Mouse (Mus musculus): ENCODE results near the gene Cd300lg. TPM values are rescaled to one million over a fixed set of nuclear protein-coding genes. Genes with fewer than 3 reads are reported as not detected.

Gene Cd300lg
- polyA plus RNA-seq (2014; fragmentation: Nextera tagmentation; extraction: Ambion mirVana) = 0.70 and 0.79 TPM in 2 replicates

GRCm38 (mm10) chr11:102041350-102041949 is at the start of gene Cd300lg:
Gene Cd300lg (plus strand): TSS chr11:102041509.
- H3K27ac ChIP-seq (ENCODE audit: low read depth, low read length) = no peak within 1 kb of the TSS
- H3K9me3 ChIP-seq (replicated peaks; ENCODE audit: control insufficient read depth, low read length) = peaks cover 9% of the 10 kb centered on the region
- no peak within 1 kb of the TSS for H3K4me3 ChIP-seq (ENCODE audit: low read depth, low read length)
- 0 out of 2 replicates have a peak, but pooled peaks cover 2% of the 10 kb centered on the region for H3K27me3 ChIP-seq (ENCODE audit: control insufficient read depth, insufficient read depth, low read length)
- H3K36me3 ChIP-seq (ENCODE audit: control insufficient read depth, insufficient read depth, low read length) = no peaks in the 10 kb centered on the region
- no peak for ATAC-seq (replicated peaks; ENCODE audit: insufficient number of reproducible peaks, low FRiP score, low TSS enrichment)
- no peak within 1 kb of the TSS for H3K9ac ChIP-seq (ENCODE audit: low read depth, low read length)
- WGBS (ENCODE audit: insufficient replicate concordance) = 51% methylated on average over 5 of the region's 5 CpGs
- H3K4me2 ChIP-seq = no peak within 1 kb of the TSS
- H3K4me1 ChIP-seq (ENCODE audit: control insufficient read depth, insufficient read depth, low read length) = no peaks in the 10 kb centered on the region

GRCm38 (mm10) chr11:101991813-101992212 is 49.5 kb upstream of the Cd300lg start:
- Histone ChIP-seq H3K27me3 (ENCODE audit: control insufficient read depth, insufficient read depth, low read length) (no peaks in the 10 kb centered on the region), H3K9ac (ENCODE audit: low read depth, low read length) (no peak overlapping the region), H3K36me3 (ENCODE audit: control insufficient read depth, insufficient read depth, low read length) (no peaks in the 10 kb centered on the region), H3K9me3 (replicated peaks; ENCODE audit: control insufficient read depth, low read length) (no peaks in the 10 kb centered on the region), H3K4me1 (ENCODE audit: control insufficient read depth, insufficient read depth, low read length) (0 out of 2 replicates have a peak, but pooled peaks cover 6% of the 10 kb centered on the region), H3K4me3 (ENCODE audit: low read depth, low read length) (no peak overlapping the region), H3K4me2 (no peak overlapping the region), H3K27ac (ENCODE audit: low read depth, low read length) (no peak overlapping the region)
- 68% methylated on average over 3 of the region's 3 CpGs for WGBS (ENCODE audit: insufficient replicate concordance)
- ATAC-seq (replicated peaks; ENCODE audit: insufficient number of reproducible peaks, low FRiP score, low TSS enrichment) = no peak

DNA sequence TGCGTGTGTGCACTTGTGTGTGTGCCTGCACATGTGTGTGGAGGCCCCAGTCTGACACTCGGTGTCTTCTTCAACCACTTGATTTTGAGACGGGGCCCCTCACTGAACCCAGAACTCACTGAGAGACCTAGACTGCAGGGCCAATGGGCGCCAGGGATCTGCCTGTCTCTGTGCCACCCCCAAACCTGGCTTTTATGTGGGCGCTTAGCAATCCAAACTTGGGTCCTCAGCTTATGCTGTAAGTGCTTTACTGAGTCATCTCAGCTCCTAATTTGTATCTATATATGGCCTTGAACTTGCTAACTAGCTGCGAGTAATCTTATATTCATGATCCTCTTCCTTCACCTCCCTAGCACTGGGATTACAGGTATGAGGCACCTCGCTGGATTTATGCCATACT is 48.9 kb upstream of the Cd300lg start:
- H3K27ac ChIP-seq (ENCODE audit: low read depth, low read length) = no peak overlapping the region
- H3K9me3 ChIP-seq (replicated peaks; ENCODE audit: control insufficient read depth, low read length) = no peaks in the 10 kb centered on the region
- 0 out of 2 replicates have a peak, but pooled peaks cover 6% of the 10 kb centered on the region for H3K4me1 ChIP-seq (ENCODE audit: control insufficient read depth, insufficient read depth, low read length)
- no peaks in the 10 kb centered on the region for H3K27me3 ChIP-seq (ENCODE audit: control insufficient read depth, insufficient read depth, low read length)
- H3K9ac ChIP-seq (ENCODE audit: low read depth, low read length) = no peak overlapping the region
- H3K4me2 ChIP-seq = no peak overlapping the region
- ATAC-seq (replicated peaks; ENCODE audit: insufficient number of reproducible peaks, low FRiP score, low TSS enrichment) = no peak
- 83% methylated on average over 7 of the region's 7 CpGs for WGBS (ENCODE audit: insufficient replicate concordance)
- H3K4me3 ChIP-seq (ENCODE audit: low read depth, low read length) = no peak overlapping the region
- no peaks in the 10 kb centered on the region for H3K36me3 ChIP-seq (ENCODE audit: control insufficient read depth, insufficient read depth, low read length)

GRCm38 (mm10) chr11:101994100-101994499 is 47.2 kb upstream of the Cd300lg start:
- Histone ChIP-seq H3K4me3 (ENCODE audit: low read depth, low read length) (no peak overlapping the region), H3K4me1 (ENCODE audit: control insufficient read depth, insufficient read depth, low read length) (peaks cover 8% of the 10 kb centered on the region; the same call in 1 of the 2 replicates), H3K36me3 (ENCODE audit: control insufficient read depth, insufficient read depth, low read length) (no peaks in the 10 kb centered on the region), H3K9me3 (replicated peaks; ENCODE audit: control insufficient read depth, low read length) (no peaks in the 10 kb centered on the region), H3K27ac (ENCODE audit: low read depth, low read length) (no peak overlapping the region), H3K27me3 (ENCODE audit: control insufficient read depth, insufficient read depth, low read length) (no peaks in the 10 kb centered on the region), H3K4me2 (no peak overlapping the region), H3K9ac (ENCODE audit: low read depth, low read length) (no peak overlapping the region)
- no peak for ATAC-seq (replicated peaks; ENCODE audit: insufficient number of reproducible peaks, low FRiP score, low TSS enrichment)
- 39% methylated on average over 8 of the region's 8 CpGs for WGBS (ENCODE audit: insufficient replicate concordance)

- Histone ChIP-seq H3K9ac (ENCODE audit: low read depth, low read length) (no peak overlapping the region), H3K27me3 (ENCODE audit: control insufficient read depth, insufficient read depth, low read length) (no peaks in the 10 kb centered on the region), H3K4me3 (ENCODE audit: low read depth, low read length) (no peak overlapping the region), H3K4me2 (no peak overlapping the region), H3K27ac (ENCODE audit: low read depth, low read length) (no peak overlapping the region), H3K36me3 (ENCODE audit: control insufficient read depth, insufficient read depth, low read length) (no peaks in the 10 kb centered on the region), H3K4me1 (ENCODE audit: control insufficient read depth, insufficient read depth, low read length) (peaks cover 9% of the 10 kb centered on the region; the same call in 1 of the 2 replicates), H3K9me3 (replicated peaks; ENCODE audit: control insufficient read depth, low read length) (no peaks in the 10 kb centered on the region)
- 77% methylated on average over 7 of the region's 7 CpGs for WGBS (ENCODE audit: insufficient replicate concordance)
- no peak for ATAC-seq (replicated peaks; ENCODE audit: insufficient number of reproducible peaks, low FRiP score, low TSS enrichment)
These were observed 45.4 kb upstream of the Cd300lg start for GRCm38 (mm10) chr11:101995938-101996337.

DNA sequence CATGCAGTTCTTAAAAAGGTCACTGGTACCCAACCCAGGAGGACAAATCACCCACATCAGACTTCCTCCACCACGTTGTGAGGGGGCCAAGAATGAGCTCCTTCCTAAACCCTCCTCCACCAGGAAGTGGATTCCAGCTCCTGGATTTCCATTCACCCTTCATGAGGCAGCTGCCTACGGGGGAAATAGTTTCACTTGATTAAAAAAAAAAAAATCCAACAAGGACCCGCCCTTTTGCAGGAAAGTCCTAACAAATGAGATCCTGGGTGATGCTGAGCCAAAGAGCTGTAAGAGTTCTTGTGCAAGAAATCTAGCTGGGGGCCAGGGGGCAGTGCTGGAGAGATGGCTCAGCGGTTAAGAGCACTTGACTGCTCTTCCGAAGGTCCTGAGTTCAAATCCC is 43.1 kb upstream of the Cd300lg start:
- H3K27ac ChIP-seq (ENCODE audit: low read depth, low read length) = no peak overlapping the region
- no peak for ATAC-seq (replicated peaks; ENCODE audit: insufficient number of reproducible peaks, low FRiP score, low TSS enrichment)
- H3K9ac ChIP-seq (ENCODE audit: low read depth, low read length) = no peak overlapping the region
- H3K27me3 ChIP-seq (ENCODE audit: control insufficient read depth, insufficient read depth, low read length) = no peaks in the 10 kb centered on the region
- H3K4me3 ChIP-seq (ENCODE audit: low read depth, low read length) = no peak overlapping the region
- no peaks in the 10 kb centered on the region for H3K36me3 ChIP-seq (ENCODE audit: control insufficient read depth, insufficient read depth, low read length)
- WGBS (ENCODE audit: insufficient replicate concordance) = 45% methylated on average over 5 of the region's 5 CpGs
- H3K4me1 ChIP-seq (ENCODE audit: control insufficient read depth, insufficient read depth, low read length) = peaks cover 9% of the 10 kb centered on the region; the same call in 1 of the 2 replicates
- H3K9me3 ChIP-seq (replicated peaks; ENCODE audit: control insufficient read depth, low read length) = no peaks in the 10 kb centered on the region
- no peak overlapping the region for H3K4me2 ChIP-seq

DNA sequence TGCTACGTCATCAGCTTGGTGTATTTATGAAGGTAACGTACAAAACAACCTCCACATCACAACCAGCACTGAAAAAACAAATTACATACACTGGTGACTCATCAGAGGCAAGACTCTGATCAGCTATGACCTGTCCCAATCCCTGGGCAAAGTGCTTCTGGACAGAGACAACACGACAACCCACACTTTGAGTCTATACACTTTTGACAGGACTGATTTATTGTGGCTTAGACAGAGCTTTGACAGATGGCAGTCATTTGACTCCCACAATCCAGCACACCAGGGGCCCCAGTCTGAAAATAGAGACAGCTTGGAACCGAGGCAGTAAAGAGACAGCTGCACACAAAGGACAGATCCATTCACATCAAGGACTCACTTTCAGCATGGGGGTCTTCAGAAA is 41.8 kb upstream of the Cd300lg start:
- Histone ChIP-seq H3K36me3 (ENCODE audit: control insufficient read depth, insufficient read depth, low read length) (no peaks in the 10 kb centered on the region; the same call in 1 of the 2 replicates), H3K9ac (ENCODE audit: low read depth, low read length) (0 out of 2 replicates have a peak overlapping the region, but pooled peaks have one; percentile 22), H3K4me1 (ENCODE audit: control insufficient read depth, insufficient read depth, low read length) (peaks cover 3% of the 10 kb centered on the region; the same call in 1 of the 2 replicates), H3K4me2 (no peak overlapping the region), H3K9me3 (replicated peaks; ENCODE audit: control insufficient read depth, low read length) (0 out of 2 replicates have a peak, but pooled peaks cover 2% of the 10 kb centered on the region), H3K27me3 (ENCODE audit: control insufficient read depth, insufficient read depth, low read length) (no peaks in the 10 kb centered on the region), H3K4me3 (ENCODE audit: low read depth, low read length) (no peak overlapping the region), H3K27ac (ENCODE audit: low read depth, low read length) (0 out of 2 replicates have a peak overlapping the region, but pooled peaks have one; percentile 29)
- no peak for ATAC-seq (replicated peaks; ENCODE audit: insufficient number of reproducible peaks, low FRiP score, low TSS enrichment)
- WGBS (ENCODE audit: insufficient replicate concordance) = 52% methylated on average over 4 of the region's 4 CpGs

DNA sequence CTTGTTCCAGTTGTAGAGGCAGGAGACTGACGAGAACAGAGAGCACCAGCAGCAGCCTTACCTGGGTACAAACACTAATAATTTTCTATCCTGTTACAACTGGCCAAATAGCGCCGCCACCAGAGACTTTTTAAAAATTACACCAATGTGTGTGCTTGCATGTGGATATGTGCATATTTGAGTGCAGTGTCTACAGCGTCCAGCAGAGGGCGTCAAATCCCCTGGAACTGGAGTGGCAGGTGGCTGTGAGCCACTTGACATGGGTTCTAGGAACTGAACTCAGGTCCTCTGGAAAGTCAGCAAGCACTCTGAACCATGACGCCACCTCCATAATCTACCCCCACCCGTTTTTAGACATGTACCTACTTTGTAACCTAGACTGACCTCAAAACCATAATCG is 37.1 kb upstream of the Cd300lg start:
- WGBS (ENCODE audit: insufficient replicate concordance) = 85% methylated on average over 8 of the region's 8 CpGs
- ATAC-seq (replicated peaks; ENCODE audit: insufficient number of reproducible peaks, low FRiP score, low TSS enrichment) = no peak
- Histone ChIP-seq H3K4me3 (ENCODE audit: low read depth, low read length) (no peak overlapping the region), H3K4me2 (no peak overlapping the region), H3K9ac (ENCODE audit: low read depth, low read length) (no peak overlapping the region), H3K9me3 (replicated peaks; ENCODE audit: control insufficient read depth, low read length) (0 out of 2 replicates have a peak, but pooled peaks cover 2% of the 10 kb centered on the region), H3K4me1 (ENCODE audit: control insufficient read depth, insufficient read depth, low read length) (no peaks in the 10 kb centered on the region), H3K27ac (ENCODE audit: low read depth, low read length) (no peak overlapping the region), H3K27me3 (ENCODE audit: control insufficient read depth, insufficient read depth, low read length) (no peaks in the 10 kb centered on the region), H3K36me3 (ENCODE audit: control insufficient read depth, insufficient read depth, low read length) (no peaks in the 10 kb centered on the region; the same call in 1 of the 2 replicates)

GRCm38 (mm10) chr11:102006271-102006670 is 35.0 kb upstream of the Cd300lg start:
- H3K4me1 ChIP-seq (ENCODE audit: control insufficient read depth, insufficient read depth, low read length) = no peaks in the 10 kb centered on the region
- WGBS (ENCODE audit: insufficient replicate concordance) = 64% methylated on average over 9 of the region's 9 CpGs
- no peak overlapping the region for H3K4me2 ChIP-seq
- H3K27me3 ChIP-seq (ENCODE audit: control insufficient read depth, insufficient read depth, low read length) = no peaks in the 10 kb centered on the region
- no peak overlapping the region for H3K27ac ChIP-seq (ENCODE audit: low read depth, low read length)
- H3K36me3 ChIP-seq (ENCODE audit: control insufficient read depth, insufficient read depth, low read length) = no peaks in the 10 kb centered on the region; the same call in 1 of the 2 replicates
- 0 out of 2 replicates have a peak, but pooled peaks cover 2% of the 10 kb centered on the region for H3K9me3 ChIP-seq (replicated peaks; ENCODE audit: control insufficient read depth, low read length)
- H3K4me3 ChIP-seq (ENCODE audit: low read depth, low read length) = no peak overlapping the region
- ATAC-seq (replicated peaks; ENCODE audit: insufficient number of reproducible peaks, low FRiP score, low TSS enrichment) = no peak
- H3K9ac ChIP-seq (ENCODE audit: low read depth, low read length) = no peak overlapping the region

Measured in heart, embryonic 11.5 days (tissue).